Mouse (Mus musculus): ENCODE data around the gene Psen1. TPM values are rescaled to one million over a fixed set of nuclear protein-coding genes. Genes with fewer than 3 reads are reported as not detected.

Psen1 gene
- polyA plus RNA-seq, 1 experiment: 31.3 TPM

GRCm38 (mm10) chr12:83686575-83687350, 1.2 kb upstream of the Psen1 start:
- TF ChIP-seq CTCF (IDR thresholded peaks at IDR 0.05; ENCODE audit: borderline replicate concordance, control insufficient read depth, extremely low read depth, insufficient read depth, low read length, poor library complexity) (no peak), POLR2A (IDR thresholded peaks at IDR 0.05; ENCODE audit: control insufficient read depth, extremely low read depth, insufficient read depth, low read length, poor library complexity) (no peak)
- no peaks in the 10 kb centered on the region for H3K4me1 ChIP-seq (replicated peaks; ENCODE audit: control insufficient read depth, insufficient read depth, low read length)
- no peaks in the 10 kb centered on the region for H3K27me3 ChIP-seq (ENCODE audit: control insufficient read depth, insufficient read depth, low read length)
- no peak for DNase-seq
- WGBS: 95% methylated on average over 9 of the region's 9 CpGs
- H3K36me3 ChIP-seq (ENCODE audit: control insufficient read depth, insufficient read depth, low read length): peaks cover 6% of the 10 kb centered on the region
- H3K27ac ChIP-seq (ENCODE audit: control insufficient read depth, insufficient read depth, low read length): no peak overlapping the region
- no peak overlapping the region for H3K4me3 ChIP-seq (ENCODE audit: control insufficient read depth, insufficient read depth, low read length)

DNA sequence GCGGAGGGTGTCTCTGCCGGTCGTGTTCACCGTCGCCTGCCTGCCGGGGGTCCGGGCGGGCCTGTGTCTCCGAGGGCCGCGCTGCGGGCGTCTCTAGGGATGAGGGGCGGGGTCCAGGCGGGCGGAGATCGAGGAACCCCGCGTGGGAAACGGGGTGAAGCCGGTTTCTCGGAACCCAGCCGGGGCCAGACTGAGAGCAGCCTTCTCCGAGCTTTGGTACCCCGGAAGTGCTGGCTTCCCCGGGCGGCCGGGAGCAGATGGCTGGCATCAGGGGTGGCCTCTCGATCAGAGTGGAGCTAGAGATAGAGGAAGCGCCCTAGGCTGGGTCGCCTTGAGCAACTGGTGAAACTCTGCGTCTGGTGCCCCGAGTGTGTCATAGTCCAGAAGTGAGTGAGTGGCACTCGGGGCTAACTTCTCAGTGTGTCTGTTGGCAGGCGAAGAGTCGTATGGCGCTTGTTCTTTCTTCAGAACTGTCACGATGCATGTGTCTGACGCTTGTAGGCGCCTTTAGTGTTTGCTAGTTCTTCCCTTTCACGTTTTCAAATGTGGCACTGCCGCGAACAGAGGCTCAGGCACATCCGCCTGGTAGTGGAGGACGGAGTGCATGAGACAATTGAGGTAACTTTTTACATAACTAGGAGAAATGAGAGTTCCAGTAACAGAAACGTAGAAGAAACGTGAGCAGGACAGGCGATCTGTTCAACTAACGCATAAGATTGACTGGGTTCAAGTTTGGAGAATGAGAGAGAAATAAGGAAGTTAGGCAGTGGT, 549 bp downstream of the Psen1 start:
- Histone ChIP-seq H3K4me3 (ENCODE audit: control insufficient read depth, insufficient read depth, low read length) (peak overlapping the region; percentile 84), H3K36me3 (ENCODE audit: control insufficient read depth, insufficient read depth, low read length) (no peaks in the 10 kb centered on the region; the same call in 1 of the 2 replicates), H3K27me3 (ENCODE audit: control insufficient read depth, insufficient read depth, low read length) (no peaks in the 10 kb centered on the region), H3K4me1 (replicated peaks; ENCODE audit: control insufficient read depth, insufficient read depth, low read length) (no peaks in the 10 kb centered on the region), H3K27ac (ENCODE audit: control insufficient read depth, insufficient read depth, low read length) (peak overlapping the region; percentile 78)
- TF ChIP-seq POLR2A (IDR thresholded peaks at IDR 0.05; ENCODE audit: control insufficient read depth, extremely low read depth, insufficient read depth, low read length, poor library complexity) (no peak), CTCF (IDR thresholded peaks at IDR 0.05; ENCODE audit: borderline replicate concordance, control insufficient read depth, extremely low read depth, insufficient read depth, low read length, poor library complexity) (no peak)
- DNase-seq: peak; percentile 43
- WGBS: under 1% methylated on average over 49 of the region's 49 CpGs

GRCm38 (mm10) chr12:83689087-83689432, 1.1 kb downstream of the Psen1 start:
- WGBS: 2% methylated on average over 6 of the region's 6 CpGs
- TF ChIP-seq POLR2A (IDR thresholded peaks at IDR 0.05; ENCODE audit: control insufficient read depth, extremely low read depth, insufficient read depth, low read length, poor library complexity) (no peak), CTCF (IDR thresholded peaks at IDR 0.05; ENCODE audit: borderline replicate concordance, control insufficient read depth, extremely low read depth, insufficient read depth, low read length, poor library complexity) (no peak)
- peak overlapping the region; percentile 78; the same call in 1 of the 2 replicates for H3K27ac ChIP-seq (ENCODE audit: control insufficient read depth, insufficient read depth, low read length)
- H3K4me1 ChIP-seq (replicated peaks; ENCODE audit: control insufficient read depth, insufficient read depth, low read length): no peaks in the 10 kb centered on the region
- H3K27me3 ChIP-seq (ENCODE audit: control insufficient read depth, insufficient read depth, low read length): no peaks in the 10 kb centered on the region
- peak; percentile 20 for DNase-seq
- H3K36me3 ChIP-seq (ENCODE audit: control insufficient read depth, insufficient read depth, low read length): no peaks in the 10 kb centered on the region
- peak overlapping the region; percentile 84 for H3K4me3 ChIP-seq (ENCODE audit: control insufficient read depth, insufficient read depth, low read length)

DNA sequence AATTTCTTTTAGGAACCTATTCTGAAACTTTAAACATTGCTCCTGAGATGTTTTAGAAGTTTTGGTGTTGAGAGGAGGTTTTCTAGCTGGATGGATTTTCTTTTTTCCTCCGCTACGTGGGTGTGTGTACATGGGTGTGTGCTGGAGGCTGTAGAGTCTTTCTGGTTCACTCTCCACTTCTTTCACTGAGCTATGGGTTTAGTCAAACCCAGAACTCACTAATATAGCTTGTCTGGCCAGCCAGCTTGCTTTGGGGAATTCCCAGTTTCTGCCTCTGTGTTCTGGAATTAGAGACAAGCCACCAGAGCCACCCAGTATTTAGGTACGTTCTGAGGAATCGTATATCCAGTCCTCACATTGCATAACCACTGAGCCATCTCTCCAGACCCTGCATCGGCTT, 6.1 kb downstream of the Psen1 start:
- 91% methylated on average over 5 of the region's 5 CpGs for WGBS
- TF ChIP-seq POLR2A (IDR thresholded peaks at IDR 0.05; ENCODE audit: control insufficient read depth, extremely low read depth, insufficient read depth, low read length, poor library complexity) (no peak), CTCF (IDR thresholded peaks at IDR 0.05; ENCODE audit: borderline replicate concordance, control insufficient read depth, extremely low read depth, insufficient read depth, low read length, poor library complexity) (no peak)
- peaks cover under 1% of the 10 kb centered on the region; the same call in 1 of the 2 replicates for H3K36me3 ChIP-seq (ENCODE audit: control insufficient read depth, insufficient read depth, low read length)
- H3K4me1 ChIP-seq (replicated peaks; ENCODE audit: control insufficient read depth, insufficient read depth, low read length): no peaks in the 10 kb centered on the region
- no peak for DNase-seq
- no peak overlapping the region for H3K4me3 ChIP-seq (ENCODE audit: control insufficient read depth, insufficient read depth, low read length)
- no peaks in the 10 kb centered on the region for H3K27me3 ChIP-seq (ENCODE audit: control insufficient read depth, insufficient read depth, low read length)
- no peak overlapping the region for H3K27ac ChIP-seq (ENCODE audit: control insufficient read depth, insufficient read depth, low read length)

GRCm38 (mm10) chr12:83694669-83695068, 6.7 kb downstream of the Psen1 start:
- H3K4me3 ChIP-seq (ENCODE audit: control insufficient read depth, insufficient read depth, low read length): no peak overlapping the region
- TF ChIP-seq CTCF (IDR thresholded peaks at IDR 0.05; ENCODE audit: borderline replicate concordance, control insufficient read depth, extremely low read depth, insufficient read depth, low read length, poor library complexity) (no peak), POLR2A (IDR thresholded peaks at IDR 0.05; ENCODE audit: control insufficient read depth, extremely low read depth, insufficient read depth, low read length, poor library complexity) (no peak)
- H3K27me3 ChIP-seq (ENCODE audit: control insufficient read depth, insufficient read depth, low read length): no peaks in the 10 kb centered on the region
- H3K36me3 ChIP-seq (ENCODE audit: control insufficient read depth, insufficient read depth, low read length): peaks cover 7% of the 10 kb centered on the region
- H3K4me1 ChIP-seq (replicated peaks; ENCODE audit: control insufficient read depth, insufficient read depth, low read length): no peaks in the 10 kb centered on the region
- no peak overlapping the region for H3K27ac ChIP-seq (ENCODE audit: control insufficient read depth, insufficient read depth, low read length)
- no peak for DNase-seq
- 81% methylated on average over 3 of the region's 3 CpGs for WGBS

- no peaks in the 10 kb centered on the region for H3K27me3 ChIP-seq (ENCODE audit: control insufficient read depth, insufficient read depth, low read length)
- no peak overlapping the region for H3K4me3 ChIP-seq (ENCODE audit: control insufficient read depth, insufficient read depth, low read length)
- H3K4me1 ChIP-seq (replicated peaks; ENCODE audit: control insufficient read depth, insufficient read depth, low read length): no peaks in the 10 kb centered on the region
- no peak overlapping the region for H3K27ac ChIP-seq (ENCODE audit: control insufficient read depth, insufficient read depth, low read length)
- peaks cover 28% of the 10 kb centered on the region for H3K36me3 ChIP-seq (ENCODE audit: control insufficient read depth, insufficient read depth, low read length)
- WGBS: 92% methylated on average over 4 of the region's 4 CpGs
- TF ChIP-seq POLR2A (IDR thresholded peaks at IDR 0.05; ENCODE audit: control insufficient read depth, extremely low read depth, insufficient read depth, low read length, poor library complexity): no peak
- TF ChIP-seq CTCF (IDR thresholded peaks at IDR 0.05; ENCODE audit: borderline replicate concordance, control insufficient read depth, extremely low read depth, insufficient read depth, low read length, poor library complexity): no peak
- DNase-seq: no peak
These were observed 10.7 kb downstream of the Psen1 start for GRCm38 (mm10) chr12:83698637-83699036.

Data from thymus, adult 2 months (tissue).